Mouse (Mus musculus) spleen, postnatal 10 days (tissue): Measurements from ENCODE around the gene Arhgap23.
A peak's percentile ranks its signal among the peaks of the same experiment; 100 is the strongest.

ENCODE experiments used
- DNase-seq, 2 experiments: peaks; one replicate each; pipeline ENCODE4 v3.0.0; 2021 to 2022; ENCODE audit warnings: low spot score in 2 of 2

Gene Arhgap23

DNA sequence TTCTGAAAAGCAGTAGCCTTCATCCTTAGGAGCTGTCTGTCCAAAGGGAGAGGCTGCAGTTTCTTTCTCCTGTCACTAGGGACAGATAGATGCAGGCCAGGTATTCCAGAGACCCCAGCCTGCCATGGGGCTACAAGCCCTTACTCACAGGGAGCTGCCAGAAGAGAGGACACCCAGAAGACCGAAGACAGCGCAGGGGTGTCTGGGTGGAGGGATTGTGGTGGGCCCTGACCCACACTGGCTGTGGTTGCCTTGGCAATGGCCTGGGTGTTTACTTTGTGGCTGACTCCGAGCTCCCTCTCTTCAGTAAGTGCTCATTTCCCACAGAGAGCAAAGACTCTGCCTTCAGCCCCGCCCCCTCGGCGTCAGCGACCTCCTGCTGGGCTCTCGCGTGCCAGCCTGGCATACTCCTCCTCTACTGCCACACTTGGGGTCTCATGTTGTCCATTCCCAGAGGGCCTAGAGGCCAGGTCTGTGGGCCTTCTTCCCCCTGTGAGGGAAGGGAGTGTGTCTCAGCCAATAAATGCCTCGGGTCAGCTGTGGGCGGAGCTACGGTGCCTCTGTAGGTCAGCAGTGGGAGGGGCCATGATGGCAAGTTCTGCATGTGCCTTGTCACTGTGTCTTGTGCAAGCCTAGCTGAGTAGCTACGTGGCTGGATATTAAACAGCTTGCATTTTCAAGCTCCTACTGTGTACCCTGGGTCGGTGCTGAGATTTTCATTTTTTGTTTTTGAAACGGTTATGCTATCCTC lies 19.5 kb downstream of the Arhgap23 start:
- DNase-seq, result peak; percentile 92 to 95

- peak; percentile 46 for DNase-seq
Observed at GRCm38 (mm10) chr11:97435808-97436491, 20.6 kb downstream of the Arhgap23 start.

DNA sequence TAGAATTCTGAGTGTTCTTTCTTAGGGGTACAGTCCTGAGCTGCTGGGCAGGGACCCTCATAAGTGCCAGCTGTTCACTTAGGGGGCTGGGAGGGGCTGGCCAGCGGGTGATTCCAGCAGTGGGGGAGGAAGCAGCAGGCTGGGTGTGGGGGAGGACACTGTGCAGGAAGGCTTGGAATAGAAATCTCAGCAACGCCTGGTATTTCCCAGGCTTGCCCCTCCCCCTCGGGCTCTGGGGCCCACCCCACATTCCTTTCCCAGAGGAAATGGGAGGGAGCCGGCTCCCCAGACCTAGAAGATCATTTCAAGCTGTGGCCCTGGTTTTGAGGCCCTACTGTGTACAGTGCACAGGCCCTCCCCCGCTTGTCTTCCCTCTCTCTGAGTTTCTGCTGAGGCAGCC lies 22.4 kb downstream of the Arhgap23 start:
- DNase-seq, result peak in 1 of 2 experiments; percentile 49

DNA sequence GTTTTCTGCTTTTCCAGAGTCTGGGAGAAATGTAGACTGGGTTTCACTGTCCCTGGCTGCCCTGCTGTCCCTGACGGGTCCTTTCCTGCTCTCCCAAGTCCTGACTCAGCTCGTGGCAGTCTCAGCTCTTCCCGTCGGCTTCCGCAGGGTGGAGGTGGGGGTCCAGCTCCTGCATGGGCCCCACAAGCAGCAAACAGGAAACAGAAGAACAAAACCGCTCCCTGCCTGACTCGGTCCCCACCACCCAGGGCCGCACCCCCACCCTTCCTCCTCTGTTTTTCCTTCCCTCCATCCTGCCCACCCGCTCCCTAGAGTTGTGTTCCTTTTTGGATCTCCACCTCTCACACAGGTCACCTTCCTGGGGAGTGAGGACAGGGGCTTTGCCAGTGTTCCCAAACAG lies 23.5 kb downstream of the Arhgap23 start:
- DNase-seq, result peak in 1 of 2 experiments; percentile 37

DNA sequence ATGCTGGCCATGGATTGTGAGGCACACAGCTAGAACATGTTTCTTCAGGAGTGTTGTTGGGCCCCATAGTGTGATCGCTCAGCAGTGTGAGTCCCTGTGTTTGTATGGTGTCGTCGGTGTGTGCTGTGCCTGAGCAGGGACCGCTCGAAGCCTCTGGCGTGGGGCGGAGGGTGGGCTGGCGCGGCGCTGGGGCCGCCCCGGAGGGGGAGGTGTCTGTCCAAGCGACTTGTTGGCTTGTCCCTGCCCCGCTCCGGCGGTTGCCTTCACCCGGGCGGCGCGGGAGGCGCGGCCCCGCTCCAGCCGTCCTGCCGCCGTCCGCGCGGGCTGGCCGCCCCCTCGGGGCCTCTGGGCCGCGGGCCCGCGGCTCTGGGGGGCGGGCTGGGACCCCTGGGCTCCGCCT lies 24.6 kb downstream of the Arhgap23 start:
- peak; percentile 73 to 80 for DNase-seq

- DNase-seq, result peak; percentile 63 to 65
Observed at GRCm38 (mm10) chr11:97440441-97440881, 25.1 kb downstream of the Arhgap23 start.

DNA sequence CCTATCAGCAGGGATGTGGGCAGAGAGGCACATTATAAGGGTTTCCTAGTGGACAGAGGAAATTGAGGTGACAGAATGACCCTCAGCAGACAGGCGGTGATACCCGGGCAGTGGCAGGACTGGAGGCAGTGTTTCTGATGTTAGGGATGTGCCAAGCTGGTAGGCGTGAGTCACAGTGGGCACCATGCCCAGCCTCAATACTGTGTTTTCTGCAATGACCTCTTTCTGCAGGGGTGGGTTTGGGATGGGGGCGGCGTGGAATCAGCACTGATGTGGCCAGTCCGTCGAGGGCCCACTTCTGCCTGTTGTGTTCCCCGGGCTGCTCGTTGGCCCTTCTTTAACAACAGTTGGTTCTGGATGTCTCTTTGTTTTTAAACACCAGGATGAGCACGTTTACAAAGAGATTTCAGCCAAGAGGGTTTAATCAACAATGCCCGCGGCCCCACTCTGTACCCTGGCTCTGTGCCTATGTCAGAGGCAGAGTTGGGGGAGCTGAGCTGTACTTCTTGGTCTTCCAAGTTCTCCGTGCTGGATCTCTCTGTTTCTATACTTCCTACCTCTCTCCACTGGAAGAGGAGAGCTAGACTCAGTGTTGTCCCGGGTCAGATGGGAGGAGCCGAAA lies 25.8 kb downstream of the Arhgap23 start:
- DNase-seq, result peak; percentile 65 to 70

GRCm38 (mm10) chr11:97441658-97442125 lies 26.4 kb downstream of the Arhgap23 start:
- peak; percentile 53 to 61 for DNase-seq

DNA sequence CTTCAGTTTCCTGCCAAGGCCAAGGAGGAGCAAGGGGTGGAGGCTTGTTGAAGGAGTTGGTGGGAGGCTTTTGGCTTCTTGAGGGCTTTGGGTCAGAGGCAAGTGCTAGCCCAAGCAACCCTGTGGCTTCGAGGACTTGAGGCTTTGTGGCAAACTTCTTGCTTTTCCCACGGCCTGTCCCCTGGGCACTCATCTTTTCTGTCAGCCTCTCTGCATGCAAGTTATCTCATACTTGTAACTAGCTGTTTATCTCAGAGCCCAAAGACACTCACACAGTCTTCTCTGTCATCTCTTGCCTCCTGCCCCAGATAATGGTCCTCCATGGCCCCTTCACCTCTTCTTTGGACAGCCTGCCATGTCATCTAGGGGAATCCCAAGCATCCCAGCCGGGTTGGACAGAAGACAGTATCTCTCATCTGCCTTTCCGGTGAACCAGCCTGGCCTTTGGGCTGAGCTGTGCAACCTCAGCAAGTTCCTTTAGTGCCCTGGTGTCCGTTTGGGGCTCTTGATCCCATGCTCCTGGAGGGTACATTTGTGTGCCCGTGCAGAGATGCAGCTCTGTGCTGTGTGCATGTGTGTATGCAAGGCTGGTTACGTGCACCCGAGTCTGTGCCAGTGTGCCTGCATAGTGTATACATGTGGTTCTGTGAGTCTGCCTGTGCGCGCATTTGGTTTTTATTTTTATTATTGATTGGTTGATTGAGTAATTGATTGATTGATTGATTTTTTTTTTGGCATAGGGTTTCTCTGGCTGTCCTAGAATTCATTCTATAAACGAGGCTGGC lies 27.8 kb downstream of the Arhgap23 start:
- DNase-seq, result peak in 1 of 2 experiments; percentile 65

DNA sequence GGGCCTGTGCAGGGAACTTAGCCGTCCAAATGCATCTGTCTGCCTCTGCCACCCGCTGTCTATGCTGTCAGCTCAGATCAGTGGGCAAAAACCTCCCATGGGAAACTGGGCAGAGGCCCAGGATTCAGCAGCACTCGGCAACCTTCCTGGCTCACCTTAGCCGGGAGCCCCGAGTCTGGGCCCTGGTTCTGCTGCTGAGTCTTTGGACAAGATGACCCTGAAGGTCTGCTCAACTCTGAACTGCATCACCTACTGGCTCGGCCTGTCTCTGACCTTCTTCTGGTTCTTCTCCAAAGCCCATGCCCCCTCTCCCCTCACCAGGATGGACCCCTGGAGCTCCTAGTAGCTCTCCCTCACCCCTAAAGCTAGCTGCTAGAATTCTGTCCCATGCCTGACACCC lies 30.3 kb downstream of the Arhgap23 start:
- peak; percentile 37 to 54 for DNase-seq

GRCm38 (mm10) chr11:97445999-97446511 lies 30.7 kb downstream of the Arhgap23 start:
- peak; percentile 64 to 77 for DNase-seq

GRCm38 (mm10) chr11:97447979-97448378 lies 32.6 kb downstream of the Arhgap23 start:
- DNase-seq, result no peak

DNA sequence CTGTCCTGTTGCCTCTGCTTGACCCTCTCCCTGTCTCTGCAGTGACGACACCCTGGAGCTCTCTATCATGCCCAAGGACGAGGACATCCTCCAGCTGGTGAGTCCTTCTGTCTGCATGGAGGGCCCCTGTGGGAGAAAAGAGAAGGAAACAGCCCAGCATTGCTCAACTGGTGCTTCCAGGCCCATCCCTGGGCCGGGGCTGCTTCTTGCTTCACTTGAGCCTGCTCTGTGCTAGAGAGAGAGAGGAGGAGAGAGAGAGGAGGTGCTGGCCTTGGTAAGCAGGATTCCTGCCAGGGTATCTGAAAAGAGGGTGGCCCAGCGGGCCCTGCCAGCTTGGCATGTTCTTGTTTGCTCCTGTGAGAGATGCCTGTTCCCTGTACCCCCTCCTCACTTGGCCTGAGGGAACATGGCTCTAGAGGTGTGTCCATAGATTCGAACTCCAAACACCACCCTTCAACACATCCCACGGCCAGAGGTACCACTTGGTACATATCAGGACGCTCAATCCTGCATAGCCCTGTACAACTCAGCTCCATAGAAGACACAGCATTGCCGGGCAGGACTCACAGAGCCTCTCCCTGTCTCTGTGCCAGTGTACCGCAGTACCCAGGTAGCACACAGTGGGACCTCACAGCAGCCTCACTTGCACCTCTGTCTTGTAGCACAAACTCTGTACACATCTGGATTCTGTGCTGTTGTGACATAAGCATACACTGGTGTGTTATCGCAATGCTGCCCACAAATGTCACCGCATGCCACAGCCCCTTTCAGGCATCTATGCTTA lies 33.5 kb downstream of the Arhgap23 start:
- peak in 1 of 2 experiments; percentile 18 for DNase-seq

DNA sequence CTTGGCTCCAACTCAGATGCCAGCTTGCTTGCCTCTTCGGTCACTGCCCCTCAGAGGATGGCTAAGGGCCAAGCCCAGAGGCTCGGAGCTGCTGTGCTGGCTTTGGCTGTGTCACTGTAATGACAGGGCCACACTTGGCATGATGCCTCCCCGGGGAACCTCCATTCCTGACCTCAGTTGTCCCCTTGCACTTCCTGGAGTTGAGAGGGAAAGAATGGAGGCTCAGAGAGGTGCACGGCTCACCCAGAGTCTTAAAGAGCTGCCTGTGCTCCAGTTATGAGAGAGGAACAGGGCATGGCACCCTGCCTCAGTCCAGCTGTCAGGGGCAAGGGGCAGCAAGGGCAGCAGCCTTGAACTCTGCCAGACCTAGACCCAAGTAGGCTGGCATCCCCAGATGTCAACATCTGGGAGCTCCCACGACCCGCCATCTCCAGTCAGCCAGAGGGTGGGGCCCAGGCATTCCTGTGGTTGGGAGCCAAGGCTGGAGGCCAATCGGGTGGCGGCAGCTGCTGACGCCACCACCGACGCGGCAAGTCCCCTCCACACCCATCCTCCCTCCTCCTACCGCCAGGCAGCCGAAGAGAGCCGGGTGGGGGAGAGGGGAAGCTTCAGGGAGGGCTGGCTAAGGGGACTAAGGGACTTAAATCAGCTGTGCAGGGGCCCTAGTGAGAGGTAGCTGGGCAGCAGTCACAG lies 34.4 kb downstream of the Arhgap23 start:
- DNase-seq, result peak; percentile 40 to 54

DNA sequence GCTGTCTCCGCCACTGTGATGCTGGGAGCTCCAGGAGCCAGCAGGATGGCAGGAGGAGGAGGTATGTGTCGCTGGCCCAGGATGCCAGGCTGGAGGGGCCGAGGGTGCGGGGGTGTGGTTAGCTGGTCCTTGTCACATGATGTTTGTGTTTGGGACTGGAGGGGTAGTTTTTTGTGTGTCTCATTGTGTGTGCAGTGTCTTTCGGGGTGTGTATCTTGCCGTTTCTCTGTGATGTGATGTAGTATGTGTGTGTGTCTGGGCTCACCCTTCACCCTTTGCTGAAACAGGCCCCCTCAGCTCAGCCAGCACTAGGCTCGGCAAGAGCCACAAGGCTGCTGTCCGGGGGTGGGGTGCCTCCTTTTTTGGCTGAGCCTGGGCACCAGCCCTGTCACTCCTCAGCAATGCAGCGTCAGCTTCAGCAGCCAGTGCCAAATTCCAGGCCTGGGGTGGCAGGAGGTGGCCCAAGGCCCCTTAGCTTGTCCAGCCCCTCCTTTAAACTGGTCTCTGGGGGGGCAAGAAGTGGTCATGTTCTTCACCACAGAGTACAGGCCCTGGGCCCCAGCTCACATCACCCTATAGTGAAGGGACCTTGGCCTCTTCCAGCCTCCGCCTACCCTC lies 35.1 kb downstream of the Arhgap23 start:
- DNase-seq, result peak in 1 of 2 experiments; percentile 22

GRCm38 (mm10) chr11:97451625-97452024 lies 36.3 kb downstream of the Arhgap23 start:
- no peak for DNase-seq

DNA sequence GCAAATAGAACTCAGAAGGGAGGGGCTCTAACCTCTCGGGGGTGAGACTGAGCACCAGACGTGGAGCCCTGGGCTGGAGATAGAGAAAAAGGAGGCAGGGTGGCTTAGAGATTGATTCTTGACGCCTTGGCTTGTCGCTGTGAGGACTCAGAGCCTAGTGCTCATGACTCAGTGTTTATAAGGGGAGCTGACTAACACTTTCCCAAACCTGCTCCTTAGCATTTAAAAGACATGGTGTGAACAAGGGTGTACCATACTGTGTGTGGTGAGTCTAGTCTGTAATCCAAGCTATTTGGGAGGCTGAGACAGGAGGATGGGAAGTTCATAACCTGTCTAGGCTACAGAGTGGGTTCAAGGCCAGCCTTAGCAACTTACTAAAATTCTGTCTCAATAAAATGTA lies 41.8 kb downstream of the Arhgap23 start:
- DNase-seq, result no peak

- DNase-seq, result no peak
Observed at GRCm38 (mm10) chr11:97461307-97461820, 46.0 kb downstream of the Arhgap23 start.

DNA sequence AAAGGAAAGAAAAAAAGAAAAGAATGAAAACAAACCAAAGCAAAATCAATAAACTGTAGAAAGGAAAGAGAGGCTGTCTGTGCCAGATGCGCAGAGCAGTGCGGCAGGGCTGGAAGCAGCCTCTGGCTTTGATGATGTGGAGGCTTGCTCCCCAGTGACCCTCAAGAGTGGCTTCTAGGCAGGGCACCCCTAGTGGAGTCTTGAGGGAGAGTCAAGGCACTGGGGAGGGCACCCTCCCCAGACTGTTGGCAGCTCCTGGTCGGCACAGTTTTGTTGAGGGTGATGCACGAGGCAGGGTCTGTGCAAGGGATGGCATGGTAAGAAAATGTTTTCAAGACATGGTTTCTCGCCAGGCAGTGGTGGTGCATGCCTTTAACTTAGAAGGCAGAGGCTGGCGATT lies 47.2 kb downstream of the Arhgap23 start:
- DNase-seq, result no peak
